Mouse (Mus musculus) embryonic facial prominence, embryonic 12.5 days (tissue): ENCODE results near the gene Mcrip2. TPM values are rescaled to one million over a fixed set of nuclear protein-coding genes. Genes with fewer than 3 reads are reported as not detected.
A peak's percentile ranks its signal among the peaks of the same experiment; 100 is the strongest.

Experiments
- ATAC-seq: fragments of 200-750 bp; cut with Nextera tagmentation; 2 replicates; pipeline ENCODE4 v1.8.0; 2017; ENCODE audit not compliant: insufficient number of reproducible peaks, insufficient read depth, low FRiP score, low TSS enrichment
- H3K27ac ChIP-seq: fragments of 300-500 bp; sonication (generic); 2 replicates; pipeline ENCODE4 v1.5.1; 2016; ENCODE audit warnings: mild to moderate bottlenecking
- H3K27me3 ChIP-seq: fragments of 300-500 bp; sonication (generic); 2 replicates; pipeline ENCODE4 v1.6.1; 2016; ENCODE audit warnings: mild to moderate bottlenecking, moderate library complexity
- H3K36me3 ChIP-seq: fragments of 300-500 bp; sonication (generic); 2 replicates; pipeline ENCODE4 v1.6.1; 2016; ENCODE audit warnings: mild to moderate bottlenecking
- H3K4me1 ChIP-seq: fragments of 300-500 bp; sonication (generic); 2 replicates; pipeline ENCODE4 v1.6.1; 2016
- H3K4me2 ChIP-seq: fragments of 300-500 bp; sonication (generic); replicated peaks from 2 replicates; pipeline ENCODE4 v1.6.1; 2016; ENCODE audit warnings: mild to moderate bottlenecking, moderate library complexity
- H3K4me3 ChIP-seq: fragments of 300-500 bp; sonication (generic); 2 replicates; pipeline ENCODE4 v1.5.1; 2016; ENCODE audit warnings: mild to moderate bottlenecking
- H3K9ac ChIP-seq: fragments of 300-500 bp; sonication (generic); 2 replicates; pipeline ENCODE4 v1.6.1; 2016; ENCODE audit warnings: mild to moderate bottlenecking, moderate library complexity
- H3K9me3 ChIP-seq: fragments of 300-500 bp; sonication (generic); 2 replicates; pipeline ENCODE4 v1.6.1; 2016; ENCODE audit warnings: mild to moderate bottlenecking, moderate library complexity
- WGBS: fragments of 180-500 bp; shearing (Covaris S2); methylation state at CpG from one replicate; pipeline ENCODE4 v1.1.7; 2016; 5-methylcytosine and 5-hydroxymethylcytosine counted together
- microRNA-seq: library from miRNA; unstranded; fragments of <30 nt; microRNA quantifications from one replicate; pipeline ENCODE4, GENCODE M21; 2017
- polyA plus RNA-seq: library from polyadenylated mRNA; unstranded; fragments of >200 nt; fragmentation: Nextera tagmentation; extraction: Ambion mirVana; gene quantifications from 2 replicates; pipeline ENCODE4 v1.2.1, GENCODE M21; 2016

Mcrip2 gene
- polyA plus RNA-seq, 1 experiment from 2014 or later = 10.1 TPM

DNA sequence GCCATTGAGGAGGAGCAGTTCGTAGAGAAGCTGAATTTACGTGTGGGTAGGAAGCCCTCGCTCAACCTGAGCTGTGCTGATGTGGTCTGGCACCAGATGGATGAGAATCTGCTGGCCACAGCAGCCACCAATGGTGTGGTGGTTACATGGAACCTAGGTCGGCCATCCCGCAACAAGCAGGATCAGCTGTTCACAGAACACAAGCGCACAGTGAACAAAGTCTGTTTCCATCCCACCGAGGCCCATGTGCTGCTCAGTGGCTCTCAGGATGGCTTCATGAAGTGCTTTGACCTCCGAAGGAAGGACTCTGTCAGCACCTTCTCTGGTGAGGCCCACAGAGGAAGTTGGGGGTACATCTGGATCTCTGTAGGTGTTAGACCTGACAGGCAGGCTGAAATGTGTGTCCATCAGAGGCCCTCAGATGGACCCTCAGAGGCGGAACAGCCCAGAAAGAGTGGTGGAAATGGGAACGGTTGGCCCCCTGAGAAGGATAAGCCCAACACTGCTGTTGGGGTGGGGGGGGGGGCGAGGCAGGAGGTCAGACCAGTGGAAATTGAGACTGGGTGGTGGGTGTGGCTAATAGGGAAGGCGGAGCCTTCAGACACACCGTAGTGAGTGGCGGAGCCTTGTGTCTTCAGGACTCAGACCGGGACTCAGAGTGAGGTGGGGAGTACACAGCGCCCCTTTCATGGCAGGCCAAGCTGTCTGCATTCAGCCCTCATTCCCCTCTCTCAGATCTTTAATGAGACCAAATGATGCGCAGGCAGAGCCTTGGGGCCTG lies 44.0 kb downstream of the Mcrip2 start:
- 73% methylated on average over 17 of the region's 17 CpGs for WGBS
- peaks cover 17% of the 10 kb centered on the region for H3K27me3 ChIP-seq

DNA sequence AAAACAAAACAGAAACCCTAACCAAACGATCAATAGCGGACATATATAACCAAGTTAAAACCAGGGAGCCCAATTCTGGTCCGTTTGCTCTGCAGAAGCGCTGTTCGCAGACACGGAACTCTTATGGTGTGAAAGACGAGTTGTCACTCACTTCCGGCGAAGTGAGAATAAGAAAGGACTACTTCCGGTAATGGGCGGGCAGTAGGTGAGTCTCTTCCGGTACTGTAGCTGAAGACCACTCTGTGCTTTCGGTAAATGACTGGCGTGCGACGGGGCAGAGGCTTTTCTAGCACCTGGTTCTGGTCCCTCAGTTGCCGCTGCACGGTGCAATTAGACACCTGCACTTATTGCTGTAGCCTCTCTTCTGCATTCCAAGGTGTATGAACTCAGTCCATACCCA lies 45.1 kb downstream of the Mcrip2 start, which contains the start of gene Wdr24:
TSS of gene Wdr24 (plus strand) at position 176 of the 400 bp plus-strand sequence.
- WGBS = under 1% methylated on average over 18 of the region's 18 CpGs
- peak within 1 kb of the TSS; percentile 96 for H3K4me2 ChIP-seq
- peaks cover 28% of the 10 kb centered on the region for H3K4me1 ChIP-seq
- peak within 1 kb of the TSS; percentile 64 for H3K4me3 ChIP-seq
- no peak for ATAC-seq
- H3K9ac ChIP-seq = peak within 1 kb of the TSS; percentile 70
- H3K27me3 ChIP-seq = peaks cover 28% of the 10 kb centered on the region
- H3K9me3 ChIP-seq = no peaks in the 10 kb centered on the region
- peak within 1 kb of the TSS; percentile 57; the same call in 1 of the 2 replicates for H3K27ac ChIP-seq
- H3K36me3 ChIP-seq = peaks cover 30% of the 10 kb centered on the region

More for the DNA sequence above, 44.0 kb downstream of the Mcrip2 start:
- Histone ChIP-seq H3K36me3 (peaks cover 30% of the 10 kb centered on the region), H3K4me3 (peak overlapping the region; percentile 64), H3K27ac (no peak overlapping the region), H3K4me2 (peak overlapping the region; percentile 96), H3K9me3 (no peaks in the 10 kb centered on the region), H3K9ac (peak overlapping the region; percentile 70; the same call in 1 of the 2 replicates), H3K4me1 (peaks cover 32% of the 10 kb centered on the region)
- no peak for ATAC-seq

DNA sequence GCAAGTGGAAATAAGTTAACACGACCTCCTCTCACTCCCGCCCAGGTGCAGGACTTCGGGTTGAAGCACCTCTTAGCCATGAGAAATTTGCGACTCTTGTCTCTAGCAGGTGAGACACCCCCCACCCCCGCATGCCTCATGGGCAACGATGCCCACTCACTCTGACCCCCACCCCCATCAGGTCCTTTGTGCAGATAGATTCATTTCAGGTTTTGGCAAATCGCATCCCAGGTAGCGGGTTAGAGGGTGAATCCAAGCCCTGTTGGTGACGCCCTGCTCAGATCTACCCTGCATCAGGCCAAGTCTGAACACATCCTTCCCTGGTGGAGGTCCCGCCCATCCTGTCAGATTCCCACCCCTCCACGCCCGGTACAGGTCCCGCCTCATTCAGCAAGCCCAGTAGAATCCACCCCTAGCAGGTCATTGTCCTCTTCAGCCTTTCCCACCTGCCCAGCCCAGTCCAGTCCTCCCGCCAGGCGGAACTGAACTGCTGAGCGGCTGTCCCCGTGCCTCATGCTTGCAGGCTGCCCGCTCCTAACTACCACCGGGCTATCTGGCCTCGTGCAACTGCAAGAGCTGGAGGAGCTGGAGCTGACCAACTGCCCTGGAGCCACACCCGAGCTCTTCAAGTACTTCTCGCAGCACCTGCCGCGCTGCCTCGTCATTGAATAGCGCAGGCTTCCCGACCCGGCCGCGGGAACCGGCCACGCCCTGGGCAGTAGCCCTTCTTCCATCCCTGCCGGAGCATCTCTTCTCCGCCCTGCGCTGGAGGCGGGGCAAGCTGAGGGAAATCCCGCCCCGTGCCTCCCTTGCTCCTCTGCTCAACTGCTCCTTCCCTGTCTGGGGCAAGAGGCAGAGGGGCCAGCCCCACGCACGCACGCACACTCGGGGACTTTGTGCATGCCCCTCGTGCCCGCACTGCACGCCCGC lies 49.4 kb downstream of the Mcrip2 start:
- no peak for ATAC-seq
- 6% methylated on average over 46 of the region's 46 CpGs for WGBS
- H3K9ac ChIP-seq = 0 out of 2 replicates have a peak overlapping the region, but pooled peaks have one; percentile 7

DNA sequence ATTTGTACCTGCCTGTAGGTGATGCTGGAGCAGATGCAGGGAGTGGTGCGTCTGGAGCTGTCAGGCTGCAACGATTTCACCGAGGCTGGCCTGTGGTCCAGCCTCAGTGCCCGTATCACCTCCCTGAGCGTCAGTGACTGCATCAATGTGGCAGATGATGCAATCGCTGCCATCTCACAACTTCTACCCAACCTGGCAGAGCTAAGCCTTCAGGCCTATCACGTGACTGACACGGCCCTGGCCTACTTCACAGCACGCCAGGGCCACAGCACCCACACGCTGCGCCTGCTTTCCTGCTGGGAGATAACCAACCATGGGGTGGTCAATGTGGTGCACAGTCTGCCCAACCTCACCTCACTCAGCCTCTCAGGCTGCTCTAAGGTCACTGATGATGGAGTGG lies 50.9 kb downstream of the Mcrip2 start:
- peaks cover 56% of the 10 kb centered on the region for H3K27me3 ChIP-seq

More for the DNA sequence above, 49.4 kb downstream of the Mcrip2 start:
- Histone ChIP-seq H3K27me3 (peaks cover 49% of the 10 kb centered on the region), H3K4me3 (0 out of 2 replicates have a peak overlapping the region, but pooled peaks have one; percentile 6), H3K36me3 (no peaks in the 10 kb centered on the region), H3K9me3 (no peaks in the 10 kb centered on the region), H3K4me2 (peak overlapping the region; percentile 30), H3K27ac (no peak overlapping the region), H3K4me1 (peaks cover 3% of the 10 kb centered on the region)

More for the DNA sequence above, 50.9 kb downstream of the Mcrip2 start:
- H3K9me3 ChIP-seq = no peaks in the 10 kb centered on the region
- H3K36me3 ChIP-seq = no peaks in the 10 kb centered on the region
- H3K4me1 ChIP-seq = no peaks in the 10 kb centered on the region; the same call in 1 of the 2 replicates
- no peak overlapping the region for H3K4me2 ChIP-seq
- no peak overlapping the region for H3K27ac ChIP-seq
- no peak overlapping the region for H3K9ac ChIP-seq
- WGBS = 77% methylated on average over 11 of the region's 11 CpGs
- no peak overlapping the region for H3K4me3 ChIP-seq
- no peak for ATAC-seq

Small RNA genes lying within 50 kb of the gene (microRNA-seq; reads per million reads assigned to microRNA genes)
- 0.54 reads per million for gene Mir3082

Other genes with a start within 250 kb of the Mcrip2 start
- 2.6 and 5.6 TPM in 2 replicates for gene Gng13, start 151.6 kb downstream of the Mcrip2 start, polyA plus RNA-seq
- 43.5 and 45.9 TPM in 2 replicates for gene Chtf18, start 141.3 kb downstream of the Mcrip2 start, polyA plus RNA-seq
- gene Rpusd1, start 141.1 kb downstream of the Mcrip2 start, polyA plus RNA-seq = 27.0 and 29.1 TPM in 2 replicates
- gene Mslnl, start 132.7 kb downstream of the Mcrip2 start, polyA plus RNA-seq = 0.35 and 0.41 TPM in 2 replicates
- gene Msln, start 114.4 kb downstream of the Mcrip2 start, polyA plus RNA-seq = 0.37 and 0.38 TPM in 2 replicates
- gene Narfl, start 95.0 kb downstream of the Mcrip2 start, polyA plus RNA-seq = 23.9 and 25.6 TPM in 2 replicates
- 93.0 and 95.4 TPM in 2 replicates for gene Haghl, start 83.1 kb downstream of the Mcrip2 start, polyA plus RNA-seq
- 0.18 and 0.29 TPM in 2 replicates for gene Ccdc78, start 82.2 kb downstream of the Mcrip2 start, polyA plus RNA-seq
- 72.0 and 77.0 TPM in 2 replicates for gene Fam173a, start 75.9 kb downstream of the Mcrip2 start, polyA plus RNA-seq
- not detected in 2 replicates for gene AC134908.4, start 73.1 kb downstream of the Mcrip2 start, polyA plus RNA-seq
- 58.7 and 65.9 TPM in 2 replicates for gene Metrn, start 71.6 kb downstream of the Mcrip2 start, polyA plus RNA-seq
- 5.9 and 6.7 TPM in 2 replicates for gene Fbxl16, start 59.7 kb downstream of the Mcrip2 start, polyA plus RNA-seq
- 26.0 and 29.6 TPM in 2 replicates for gene Wdr24, start 45.1 kb downstream of the Mcrip2 start, polyA plus RNA-seq
- gene Jmjd8, start 39.9 kb downstream of the Mcrip2 start, polyA plus RNA-seq = 53.9 and 57.0 TPM in 2 replicates
- gene Stub1, start 35.4 kb downstream of the Mcrip2 start, polyA plus RNA-seq = 334 and 338 TPM in 2 replicates
- 1.2 and 1.6 TPM in 2 replicates for gene Rhbdl1, start 31.5 kb downstream of the Mcrip2 start, polyA plus RNA-seq
- 1.5 and 2.4 TPM in 2 replicates for gene Gm20683, start 27.0 kb downstream of the Mcrip2 start, polyA plus RNA-seq
- gene Rhot2, start 23.9 kb downstream of the Mcrip2 start, polyA plus RNA-seq = 23.0 and 26.9 TPM in 2 replicates
- 36.3 and 42.0 TPM in 2 replicates for gene Wdr90, start 7.3 kb downstream of the Mcrip2 start, polyA plus RNA-seq
- 56.8 and 57.0 TPM in 2 replicates for gene Mettl26, start 6.3 kb upstream of the Mcrip2 start, polyA plus RNA-seq
- 0.45 and 0.62 TPM in 2 replicates for gene Wfikkn1, start 12.1 kb upstream of the Mcrip2 start, polyA plus RNA-seq
- 37.4 and 40.9 TPM in 2 replicates for gene Rab40c, start 51.0 kb upstream of the Mcrip2 start, polyA plus RNA-seq
- 49.9 and 51.7 TPM in 2 replicates for gene Pigq, start 76.2 kb upstream of the Mcrip2 start, polyA plus RNA-seq
- gene Nhlrc4, start 76.2 kb upstream of the Mcrip2 start, polyA plus RNA-seq = 0.14 and 0.69 TPM in 2 replicates
- 0.14 and 0.20 TPM in 2 replicates for gene A930017K11Rik, start 83.8 kb upstream of the Mcrip2 start, polyA plus RNA-seq
- gene Capn15, start 117.0 kb upstream of the Mcrip2 start, polyA plus RNA-seq = 33.1 and 34.6 TPM in 2 replicates
- 30.4 and 33.1 TPM in 2 replicates for gene Rab11fip3, start 200.8 kb upstream of the Mcrip2 start, polyA plus RNA-seq
- 38.5 and 39.0 TPM in 2 replicates for gene Decr2, start 221.6 kb upstream of the Mcrip2 start, polyA plus RNA-seq
- gene Nme4, start 226.8 kb upstream of the Mcrip2 start, polyA plus RNA-seq = 122 and 128 TPM in 2 replicates
- 0.99 and 1.3 TPM in 2 replicates for gene Tmem8, start 244.5 kb upstream of the Mcrip2 start, polyA plus RNA-seq